Mouse (Mus musculus) heart, embryonic 16.5 days (tissue): ENCODE measurements around the gene Kctd20. TPM values are rescaled to one million over a fixed set of nuclear protein-coding genes. Genes with fewer than 3 reads are reported as not detected.

Source experiments
- ATAC-seq: fragments of 200-750 bp; cut with Nextera tagmentation; replicated peaks from 2 replicates; pipeline ENCODE4 v1.8.0; 2017; ENCODE audit warnings: moderate number of reproducible peaks; ENCODE audit not compliant: insufficient read depth, low FRiP score; ENCODE audit errors: extremely low read depth
- H3K27ac ChIP-seq: fragments of 300-500 bp; sonication (generic); 2 replicates; pipeline ENCODE4 v1.5.1; 2014; ENCODE audit warnings: mild to moderate bottlenecking, low read length, control low read depth, moderate library complexity
- H3K27me3 ChIP-seq: fragments of 300-500 bp; sonication (generic); 2 replicates; pipeline ENCODE4 v1.6.1; 2014; ENCODE audit warnings: low read length, mixed read lengths; ENCODE audit not compliant: control insufficient read depth, insufficient read depth
- H3K36me3 ChIP-seq: fragments of 300-500 bp; sonication (generic); 2 replicates; pipeline ENCODE4 v1.6.1; 2014; ENCODE audit not compliant: control insufficient read depth, insufficient read depth
- H3K4me1 ChIP-seq: fragments of 300-500 bp; sonication (generic); 2 replicates; pipeline ENCODE4 v1.6.1; 2014; ENCODE audit warnings: low read length, mixed read lengths; ENCODE audit not compliant: control insufficient read depth, insufficient read depth
- H3K4me2 ChIP-seq: fragments of 300-500 bp; sonication (generic); 2 replicates; pipeline ENCODE4 v1.6.1; 2014; ENCODE audit warnings: low read depth, mild to moderate bottlenecking, control low read depth, low read length
- H3K4me3 ChIP-seq: fragments of 300-500 bp; sonication (generic); 2 replicates; pipeline ENCODE4 v1.5.1; 2014; ENCODE audit warnings: mild to moderate bottlenecking, control low read depth, low read length
- H3K9ac ChIP-seq: fragments of 300-500 bp; sonication (generic); 2 replicates; pipeline ENCODE4 v1.6.1; 2014; ENCODE audit warnings: low read length, control low read depth
- H3K9me3 ChIP-seq: fragments of 300-500 bp; sonication (generic); replicated peaks from 2 replicates; pipeline ENCODE4 v1.6.1; 2016; ENCODE audit warnings: low read length; ENCODE audit not compliant: control insufficient read depth
- WGBS: fragments of 180-500 bp; shearing (Covaris S2); extraction: QIAGEN DNeasy Blood & Tissue Kit; methylation state at CpG from one replicate; pipeline ENCODE4 v1.1.7; 2014; 5-methylcytosine and 5-hydroxymethylcytosine counted together
- polyA plus RNA-seq: library from polyadenylated mRNA; unstranded; fragments of >200 nt; fragmentation: Nextera tagmentation; extraction: Ambion mirVana; gene quantifications from 2 replicates; pipeline ENCODE4 v1.2.1, GENCODE M21; 2015

The Kctd20 gene
- polyA plus RNA-seq, 1 experiment from 2014 or later: 56.8 TPM

DNA sequence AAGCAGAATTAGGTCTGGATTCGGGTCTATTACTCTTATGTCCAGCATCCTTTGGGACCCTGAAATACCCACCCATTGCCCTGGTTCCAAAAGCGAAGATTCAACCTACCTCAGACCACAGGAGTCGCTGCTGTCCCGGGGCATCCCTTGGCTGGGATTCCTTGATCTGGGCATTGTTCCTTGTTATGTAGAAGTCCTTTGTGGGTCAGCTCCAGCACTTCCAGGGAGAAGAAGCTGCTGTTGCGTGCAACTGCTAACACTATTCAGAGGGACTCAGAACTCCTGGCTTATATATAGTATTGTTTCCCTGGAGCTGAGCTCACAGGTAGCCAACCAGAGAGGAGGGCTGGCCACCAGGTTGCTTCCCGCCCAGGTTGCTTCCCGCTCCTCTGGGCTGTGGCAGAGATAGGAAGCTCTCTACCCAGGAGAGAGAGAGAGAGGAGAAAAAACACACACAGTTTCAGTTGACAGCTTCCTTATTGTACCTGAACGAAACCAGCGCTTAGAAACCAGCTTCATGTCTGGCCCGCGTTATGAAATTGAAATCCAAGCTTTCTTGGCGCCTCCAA lies 36.6 kb upstream of the Kctd20 start, which contains the start of gene 4930539E08Rik:
Gene 4930539E08Rik, minus strand, starts transcription at position 265 of the 569 bp plus-strand sequence.
- no peaks in the 10 kb centered on the region for H3K4me1 ChIP-seq
- 67% methylated on average over 12 of the region's 12 CpGs for WGBS
- no peak within 1 kb of the TSS for H3K9ac ChIP-seq
- no peak for ATAC-seq
- H3K27me3 ChIP-seq: peaks cover 2% of the 10 kb centered on the region
- H3K4me3 ChIP-seq: no peak within 1 kb of the TSS
- H3K36me3 ChIP-seq: no peaks in the 10 kb centered on the region
- H3K9me3 ChIP-seq: no peaks in the 10 kb centered on the region
- H3K4me2 ChIP-seq: no peak within 1 kb of the TSS
- no peak within 1 kb of the TSS for H3K27ac ChIP-seq

DNA sequence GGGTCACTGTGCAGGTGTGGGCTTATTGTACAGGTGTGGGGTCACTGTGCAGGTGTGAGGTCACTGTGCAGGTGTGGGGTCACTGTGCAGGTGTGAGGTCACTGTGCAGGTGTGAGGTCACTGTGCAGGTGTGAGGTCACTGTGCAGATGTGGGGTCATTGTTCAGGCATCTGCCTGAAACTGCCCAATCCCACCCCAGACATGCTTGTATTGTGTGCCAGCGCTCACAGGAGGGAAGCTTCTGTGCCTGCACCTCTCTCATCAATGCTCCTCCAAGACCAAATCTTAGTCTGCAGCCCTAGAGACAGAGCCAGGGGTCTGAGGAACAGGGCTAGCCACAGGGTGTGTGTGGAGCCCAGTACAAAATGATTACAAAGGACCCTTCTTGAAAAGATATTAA lies 35.2 kb upstream of the Kctd20 start:
- H3K27me3 ChIP-seq: no peaks in the 10 kb centered on the region
- no peaks in the 10 kb centered on the region for H3K9me3 ChIP-seq
- 100% methylated on average over 1 of the region's 1 CpGs for WGBS
- no peak overlapping the region for H3K4me2 ChIP-seq
- H3K4me1 ChIP-seq: peaks cover 4% of the 10 kb centered on the region; the same call in 1 of the 2 replicates
- ATAC-seq: no peak
- no peak overlapping the region for H3K4me3 ChIP-seq
- no peak overlapping the region for H3K9ac ChIP-seq
- H3K36me3 ChIP-seq: no peaks in the 10 kb centered on the region
- H3K27ac ChIP-seq: no peak overlapping the region

DNA sequence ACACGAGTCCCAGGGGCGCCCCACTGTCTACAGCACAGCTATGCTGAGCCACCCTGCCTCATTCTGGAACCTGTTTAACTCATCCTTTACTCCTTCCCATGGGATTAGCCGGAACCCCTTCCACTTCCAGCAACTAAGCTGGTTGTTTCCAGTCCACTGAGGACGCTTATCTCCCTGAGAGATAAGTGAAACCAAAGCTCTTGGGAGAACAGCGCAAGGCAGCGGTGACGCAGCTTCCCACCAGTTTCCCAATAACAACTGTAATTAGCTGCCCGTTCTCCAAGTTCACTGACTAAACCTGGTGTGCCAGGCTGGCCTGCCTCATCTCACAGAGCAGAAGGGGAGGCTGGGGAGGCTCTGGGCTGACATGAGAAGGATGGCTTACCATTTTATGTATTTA lies 30.7 kb upstream of the Kctd20 start:
- peak overlapping the region; percentile 27; the same call in 1 of the 2 replicates for H3K4me2 ChIP-seq
- ATAC-seq: no peak
- 30% methylated on average over 8 of the region's 8 CpGs for WGBS

GRCm38 (mm10) chr17:28922096-28922495 lies 29.7 kb upstream of the Kctd20 start:
- ATAC-seq: no peak
- Histone ChIP-seq H3K27ac (no peak overlapping the region), H3K9ac (no peak overlapping the region), H3K36me3 (no peaks in the 10 kb centered on the region), H3K9me3 (no peaks in the 10 kb centered on the region), H3K27me3 (no peaks in the 10 kb centered on the region), H3K4me3 (no peak overlapping the region), H3K4me1 (peaks cover 6% of the 10 kb centered on the region; the same call in 1 of the 2 replicates), H3K4me2 (no peak overlapping the region)
- WGBS: 56% methylated on average over 6 of the region's 6 CpGs

More for the DNA sequence above, 30.7 kb upstream of the Kctd20 start:
- Histone ChIP-seq H3K4me1 (peaks cover 4% of the 10 kb centered on the region; the same call in 1 of the 2 replicates), H3K27ac (no peak overlapping the region), H3K9ac (no peak overlapping the region), H3K27me3 (no peaks in the 10 kb centered on the region), H3K9me3 (no peaks in the 10 kb centered on the region), H3K4me3 (no peak overlapping the region), H3K36me3 (no peaks in the 10 kb centered on the region)

- no peaks in the 10 kb centered on the region for H3K36me3 ChIP-seq
- no peak for ATAC-seq
- WGBS: 78% methylated on average over 8 of the region's 8 CpGs
Observed at GRCm38 (mm10) chr17:28924957-28925595, 26.7 kb upstream of the Kctd20 start.

GRCm38 (mm10) chr17:28926380-28926779 lies 25.4 kb upstream of the Kctd20 start:
- no peak overlapping the region; the same call in 1 of the 2 replicates for H3K27ac ChIP-seq
- H3K36me3 ChIP-seq: no peaks in the 10 kb centered on the region
- no peak for ATAC-seq
- H3K4me1 ChIP-seq: peaks cover 11% of the 10 kb centered on the region
- H3K9ac ChIP-seq: peak overlapping the region; percentile 50; the same call in 1 of the 2 replicates
- peak overlapping the region; percentile 37; the same call in 1 of the 2 replicates for H3K4me2 ChIP-seq
- no peaks in the 10 kb centered on the region for H3K9me3 ChIP-seq
- H3K27me3 ChIP-seq: no peaks in the 10 kb centered on the region
- 8% methylated on average over 13 of the region's 13 CpGs for WGBS
- H3K4me3 ChIP-seq: no peak overlapping the region

More at GRCm38 (mm10) chr17:28924957-28925595, 26.7 kb upstream of the Kctd20 start:
- Histone ChIP-seq H3K4me2 (no peak overlapping the region), H3K9ac (no peak overlapping the region), H3K27ac (no peak overlapping the region), H3K27me3 (no peaks in the 10 kb centered on the region), H3K9me3 (no peaks in the 10 kb centered on the region), H3K4me3 (no peak overlapping the region), H3K4me1 (peaks cover 10% of the 10 kb centered on the region)

DNA sequence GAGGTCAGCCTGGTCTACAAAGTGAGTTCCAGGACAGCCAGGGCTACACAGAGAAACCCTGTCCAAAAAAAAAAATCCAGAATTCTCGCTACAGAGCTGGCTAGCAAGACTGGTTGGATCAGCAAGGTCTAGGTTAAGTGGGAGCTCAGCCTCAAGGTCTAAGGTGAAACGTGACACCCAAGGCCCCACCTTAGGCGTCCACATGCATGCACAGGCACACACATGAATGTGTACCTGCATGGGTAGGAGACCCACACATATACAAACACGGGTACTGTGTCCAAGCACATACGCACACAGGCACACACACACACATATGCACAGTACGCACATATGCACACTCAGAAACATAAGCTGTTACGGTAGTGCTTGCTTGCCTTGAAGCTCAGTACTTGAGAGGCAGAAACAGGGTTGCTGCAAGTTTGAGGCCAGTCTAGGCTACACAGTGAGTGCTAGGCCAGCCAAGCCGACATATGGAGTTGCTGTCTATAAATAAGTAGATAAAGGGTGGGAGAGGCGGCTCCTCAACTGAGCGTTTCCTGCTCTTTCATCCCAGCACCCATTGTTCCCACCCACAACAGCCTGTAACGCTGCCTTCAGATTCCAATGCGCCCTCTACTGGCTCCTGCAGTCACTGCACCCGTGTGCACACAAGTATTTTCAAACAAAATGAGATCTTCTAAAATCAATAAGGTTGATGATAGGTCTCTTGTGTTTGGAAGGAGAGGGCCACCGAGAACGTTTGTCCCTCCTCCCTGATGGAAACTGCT lies 24.7 kb upstream of the Kctd20 start:
- peaks cover 13% of the 10 kb centered on the region for H3K4me1 ChIP-seq
- no peak overlapping the region for H3K4me3 ChIP-seq
- H3K36me3 ChIP-seq: no peaks in the 10 kb centered on the region
- 0 out of 2 replicates have a peak overlapping the region, but pooled peaks have one; percentile 5 for H3K27ac ChIP-seq
- no peak overlapping the region for H3K9ac ChIP-seq
- H3K4me2 ChIP-seq: no peak overlapping the region
- H3K9me3 ChIP-seq: no peaks in the 10 kb centered on the region
- WGBS: 43% methylated on average over 15 of the region's 15 CpGs
- ATAC-seq: no peak
- no peaks in the 10 kb centered on the region for H3K27me3 ChIP-seq

DNA sequence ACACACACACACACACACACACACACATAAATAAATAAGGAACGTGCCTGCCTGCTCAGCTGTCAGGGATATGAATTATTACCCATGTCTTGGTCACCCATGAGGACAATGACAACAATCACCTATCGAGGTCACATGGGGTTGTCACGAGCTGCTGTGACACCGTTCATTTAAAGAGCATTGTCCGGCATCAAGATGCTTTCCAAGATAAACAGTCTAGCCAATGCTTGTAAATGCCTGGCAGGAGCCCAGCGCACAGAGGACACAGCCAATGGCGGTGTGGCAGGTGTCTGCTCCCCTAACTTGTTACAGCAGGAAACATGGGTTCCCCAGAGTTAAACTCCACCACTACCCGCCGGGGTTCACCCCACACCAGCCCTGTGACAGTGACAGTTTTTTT lies 23.7 kb upstream of the Kctd20 start:
- Histone ChIP-seq H3K36me3 (no peaks in the 10 kb centered on the region), H3K27me3 (no peaks in the 10 kb centered on the region), H3K4me1 (peaks cover 13% of the 10 kb centered on the region), H3K4me3 (no peak overlapping the region), H3K4me2 (no peak overlapping the region), H3K27ac (no peak overlapping the region), H3K9ac (no peak overlapping the region), H3K9me3 (no peaks in the 10 kb centered on the region)
- 69% methylated on average over 9 of the region's 9 CpGs for WGBS
- no peak for ATAC-seq

GRCm38 (mm10) chr17:28929369-28929768 lies 22.4 kb upstream of the Kctd20 start:
- WGBS: 94% methylated on average over 4 of the region's 4 CpGs
- ATAC-seq: no peak

More at GRCm38 (mm10) chr17:28929369-28929768, 22.4 kb upstream of the Kctd20 start:
- Histone ChIP-seq H3K9ac (no peak overlapping the region), H3K4me3 (no peak overlapping the region), H3K27me3 (no peaks in the 10 kb centered on the region), H3K27ac (no peak overlapping the region; the same call in 1 of the 2 replicates), H3K36me3 (no peaks in the 10 kb centered on the region), H3K4me2 (no peak overlapping the region), H3K4me1 (peaks cover 13% of the 10 kb centered on the region), H3K9me3 (no peaks in the 10 kb centered on the region)
